Mouse (Mus musculus) heart, adult 2 months (tissue): ENCODE results near the gene Irf5.

ENCODE experiments used
- CTCF ChIP-seq: fragments of 200-600 bp; IDR thresholded peaks from 2 replicates; pipeline ENCODE4 v1.8.1; 2022; ENCODE audit warnings: antibody characterized with exemption, mild to moderate bottlenecking, moderate library complexity
- EP300 ChIP-seq: fragments of 200-500 bp; IDR thresholded peaks from 2 replicates; pipeline ENCODE4 v1.6.1; 2011; ENCODE audit warnings: low read depth, low read length, control low read depth; ENCODE audit not compliant: insufficient read depth
- POLR2A ChIP-seq: fragments of 200-500 bp; IDR thresholded peaks from 2 replicates; pipeline ENCODE4 v1.6.1; 2011; ENCODE audit warnings: mild to moderate bottlenecking, low read depth, low read length, control low read depth; ENCODE audit not compliant: insufficient read depth

DNA sequence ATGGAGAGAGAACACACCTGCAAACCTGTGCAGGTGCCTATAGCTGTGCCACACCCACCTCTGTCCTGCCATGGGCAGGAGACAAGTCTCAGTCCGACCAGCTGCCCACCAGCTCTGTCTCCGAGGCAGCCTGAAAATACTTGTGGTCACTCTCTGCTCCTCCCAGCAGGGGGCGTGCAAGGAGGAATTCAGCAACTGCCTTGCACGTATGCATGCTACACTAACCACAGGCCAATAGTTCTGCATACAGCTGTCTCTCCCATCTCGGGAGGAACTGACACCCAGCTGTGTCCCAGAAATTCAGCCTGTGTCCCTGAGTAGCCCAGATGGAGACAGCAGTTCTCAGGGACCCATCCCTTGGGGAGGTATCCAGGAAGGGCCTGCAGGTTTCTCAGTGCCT lies 9.3 kb upstream of the Irf5 start:
- TF ChIP-seq POLR2A, result no peak
- peak; percentile 87 for TF ChIP-seq CTCF
- TF ChIP-seq EP300, result no peak
